Mouse (Mus musculus) cortical plate, adult 2 months (tissue): ENCODE data around the gene Lbx1.

Experiments used
- CTCF ChIP-seq: fragments of 200-500 bp; IDR thresholded peaks from 2 replicates; pipeline ENCODE4 v1.5.1; 2011; ENCODE audit warnings: mild to moderate bottlenecking, control low read depth, low read length; ENCODE audit not compliant: insufficient read depth; ENCODE audit errors: extremely low read depth
- POLR2A ChIP-seq: fragments of 200-500 bp; IDR thresholded peaks from 2 replicates; pipeline ENCODE4 v1.6.1; 2011; ENCODE audit warnings: mild to moderate bottlenecking, low read length, control low read depth; ENCODE audit not compliant: insufficient read depth; ENCODE audit errors: extremely low read depth

GRCm38 (mm10) chr19:45209776-45210422, 25.7 kb downstream of the Lbx1 start:
- TF ChIP-seq CTCF (no peak), POLR2A (no peak)
